Mouse (Mus musculus) kidney, embryonic 16.5 days (tissue): ENCODE data around the gene Fam78a. TPM values are rescaled to one million over a fixed set of nuclear protein-coding genes. Genes with fewer than 3 reads are reported as not detected.

Experiments used
- ATAC-seq: fragments of 200-750 bp; cut with Nextera tagmentation; 2 replicates; pipeline ENCODE4 v1.8.0; 2017; ENCODE audit warnings: moderate TSS enrichment; ENCODE audit not compliant: low FRiP score, low TSS enrichment
- H3K27ac ChIP-seq: fragments of 300-500 bp; sonication (generic); 2 replicates; pipeline ENCODE4 v1.5.1; 2014; ENCODE audit warnings: low read length
- H3K27me3 ChIP-seq: fragments of 300-500 bp; sonication (generic); 2 replicates; pipeline ENCODE4 v1.6.1; 2014; ENCODE audit warnings: low read length, control low read depth, mixed read lengths; ENCODE audit not compliant: insufficient read depth
- H3K36me3 ChIP-seq: fragments of 300-500 bp; sonication (generic); 2 replicates; pipeline ENCODE4 v1.6.1; 2014; ENCODE audit warnings: low read length, control low read depth, mixed read lengths; ENCODE audit not compliant: insufficient read depth
- H3K4me1 ChIP-seq: fragments of 300-500 bp; sonication (generic); 2 replicates; pipeline ENCODE4 v1.6.1; 2014; ENCODE audit warnings: low read length, control low read depth, mixed read lengths; ENCODE audit not compliant: insufficient read depth
- H3K4me2 ChIP-seq: fragments of 300-500 bp; sonication (generic); replicated peaks from 2 replicates; pipeline ENCODE4 v1.6.1; 2014; ENCODE audit warnings: low read depth, low read length
- H3K4me3 ChIP-seq: fragments of 300-500 bp; sonication (generic); 2 replicates; pipeline ENCODE4 v1.5.1; 2014; ENCODE audit warnings: mild to moderate bottlenecking, low read length
- H3K9ac ChIP-seq: fragments of 300-500 bp; sonication (generic); replicated peaks from 2 replicates; pipeline ENCODE4 v1.6.1; 2014; ENCODE audit warnings: low read length
- H3K9me3 ChIP-seq: fragments of 300-500 bp; sonication (generic); 2 replicates; pipeline ENCODE4 v1.6.1; 2016; ENCODE audit warnings: low read length, control low read depth
- WGBS: fragments of 180-500 bp; shearing (Covaris S2); extraction: QIAGEN DNeasy Blood & Tissue Kit; methylation state at CpG from one replicate; pipeline ENCODE4 v1.1.7; 2014; 5-methylcytosine and 5-hydroxymethylcytosine counted together
- polyA plus RNA-seq: library from polyadenylated mRNA; unstranded; fragments of >200 nt; fragmentation: Nextera tagmentation; extraction: Ambion mirVana; gene quantifications from 2 replicates; pipeline ENCODE4 v1.2.1, GENCODE M21; 2015

The Fam78a gene
- polyA plus RNA-seq, 1 experiment from 2014 or later = 1.8 TPM

DNA sequence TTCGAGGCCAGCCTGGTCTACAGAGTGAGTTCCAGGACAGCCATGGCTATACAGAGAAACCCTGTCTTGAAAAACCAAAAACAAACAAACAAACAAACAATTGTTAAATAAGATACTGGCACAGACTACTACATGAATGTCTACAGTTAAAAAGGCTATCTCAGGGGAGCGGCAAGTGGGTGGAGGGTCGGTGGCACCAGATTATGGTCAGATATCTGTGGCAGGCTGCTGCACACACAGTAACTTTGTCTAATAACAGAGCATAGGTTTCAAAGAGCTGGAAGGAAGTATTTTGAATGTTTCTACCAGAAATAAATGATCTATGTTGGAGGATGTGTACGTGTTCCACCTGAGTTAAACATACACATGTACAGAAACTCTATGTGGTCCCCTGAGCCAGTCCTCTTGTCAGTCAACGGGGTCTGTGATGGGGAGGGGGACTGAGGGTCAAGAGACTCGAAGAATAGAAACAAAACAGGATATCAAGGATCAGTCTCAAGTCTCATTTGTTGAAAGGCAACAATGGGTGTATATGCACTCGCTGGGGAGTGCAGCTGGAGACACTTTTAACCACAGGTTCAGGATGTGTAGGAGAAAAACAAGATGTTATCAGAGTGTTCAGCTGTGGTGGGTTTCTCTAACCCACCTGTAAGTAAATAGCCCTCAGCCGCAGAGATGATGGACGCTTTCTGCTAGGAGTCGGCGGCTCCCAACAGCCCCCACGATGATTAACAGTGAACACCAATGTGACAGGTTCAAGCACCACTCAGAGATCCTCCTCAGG, 22.7 kb downstream of the Fam78a start:
- no peak overlapping the region for H3K27ac ChIP-seq
- H3K27me3 ChIP-seq = no peaks in the 10 kb centered on the region
- H3K9ac ChIP-seq = no peak overlapping the region; the same call in 1 of the 2 replicates
- WGBS = 57% methylated on average over 12 of the region's 12 CpGs
- H3K4me1 ChIP-seq = no peaks in the 10 kb centered on the region
- H3K4me2 ChIP-seq = no peak overlapping the region
- no peaks in the 10 kb centered on the region for H3K36me3 ChIP-seq
- no peak for ATAC-seq
- no peak overlapping the region for H3K4me3 ChIP-seq
- H3K9me3 ChIP-seq = no peaks in the 10 kb centered on the region

DNA sequence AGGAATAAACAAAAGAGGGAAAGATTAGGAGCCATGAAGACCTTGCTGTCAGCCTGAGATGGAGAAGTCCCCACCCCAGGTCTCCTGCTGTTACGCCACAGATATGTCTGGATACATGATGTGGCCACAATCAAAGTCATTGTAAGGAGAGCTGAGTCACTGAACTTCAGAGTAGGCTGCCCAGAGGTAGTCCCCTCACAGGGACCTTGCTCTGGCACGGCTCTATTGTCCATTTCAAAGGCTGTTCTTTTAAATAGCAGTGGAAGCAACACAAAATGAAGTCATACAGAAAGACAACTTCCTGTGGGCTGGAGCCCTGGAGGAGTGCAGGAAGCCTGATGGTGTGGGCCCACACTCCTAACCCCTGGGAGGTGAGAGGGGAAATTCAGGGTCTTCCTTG, 23.5 kb downstream of the Fam78a start:
- 69% methylated on average over 2 of the region's 2 CpGs for WGBS

DNA sequence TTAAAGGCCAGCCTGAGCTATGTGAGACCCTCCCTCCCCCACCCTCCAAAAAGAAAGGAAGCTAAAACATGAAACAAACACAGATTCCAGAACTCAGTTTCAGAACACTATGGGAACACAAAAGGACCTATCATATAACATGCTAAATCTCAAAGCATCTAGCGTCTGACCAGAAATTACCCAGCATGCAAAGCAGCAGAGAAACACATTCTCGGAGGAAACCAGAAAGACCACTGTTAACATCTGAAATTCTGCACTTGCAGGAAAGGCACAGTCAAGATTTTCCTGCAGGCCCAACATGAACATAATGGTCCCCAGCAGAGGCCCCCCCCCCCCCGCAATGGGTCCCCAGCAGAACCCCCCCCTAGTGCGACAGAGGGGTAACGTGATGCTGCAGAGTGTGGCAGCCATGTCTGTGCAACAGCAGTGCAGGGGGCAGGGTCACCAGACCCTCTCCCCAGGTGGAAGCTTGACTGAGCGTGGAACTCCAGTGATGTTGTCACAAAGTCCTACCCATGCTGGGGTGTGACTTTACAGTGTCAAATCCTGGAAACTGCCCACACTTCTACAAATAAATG, 24.3 kb downstream of the Fam78a start:
- no peaks in the 10 kb centered on the region for H3K4me1 ChIP-seq
- 48% methylated on average over 6 of the region's 6 CpGs for WGBS
- no peaks in the 10 kb centered on the region for H3K27me3 ChIP-seq
- H3K4me3 ChIP-seq = no peak overlapping the region
- ATAC-seq = no peak
- no peak overlapping the region for H3K27ac ChIP-seq
- no peaks in the 10 kb centered on the region for H3K9me3 ChIP-seq
- no peak overlapping the region for H3K9ac ChIP-seq
- no peak overlapping the region for H3K4me2 ChIP-seq
- no peaks in the 10 kb centered on the region for H3K36me3 ChIP-seq

More for the DNA sequence above, 23.5 kb downstream of the Fam78a start:
- no peak overlapping the region for H3K9ac ChIP-seq
- H3K9me3 ChIP-seq = no peaks in the 10 kb centered on the region
- no peaks in the 10 kb centered on the region for H3K36me3 ChIP-seq
- no peak overlapping the region for H3K27ac ChIP-seq
- ATAC-seq = no peak
- H3K4me3 ChIP-seq = no peak overlapping the region
- H3K4me1 ChIP-seq = no peaks in the 10 kb centered on the region
- no peaks in the 10 kb centered on the region for H3K27me3 ChIP-seq
- no peak overlapping the region for H3K4me2 ChIP-seq

DNA sequence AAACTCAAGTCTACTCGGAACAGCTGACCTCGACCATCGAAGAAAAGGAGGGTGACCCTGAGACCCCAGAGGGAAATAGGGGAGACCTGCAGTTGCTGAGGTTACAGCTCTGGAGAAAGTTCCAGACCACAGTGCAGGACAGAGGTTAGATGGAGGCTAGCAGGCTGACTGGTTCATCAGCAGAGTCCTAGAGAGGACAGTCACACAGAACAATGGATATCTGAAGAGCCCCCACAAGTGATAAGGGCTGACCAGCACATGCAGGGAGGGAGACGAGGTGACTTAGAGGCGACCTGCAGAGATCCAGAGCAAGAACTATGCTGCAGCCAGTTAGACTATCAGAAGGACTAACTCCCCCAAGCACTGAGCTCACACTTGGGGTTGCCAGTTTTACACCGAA, 25.0 kb downstream of the Fam78a start:
- Histone ChIP-seq H3K4me3 (no peak overlapping the region), H3K36me3 (no peaks in the 10 kb centered on the region), H3K4me2 (no peak overlapping the region), H3K4me1 (no peaks in the 10 kb centered on the region), H3K9me3 (no peaks in the 10 kb centered on the region), H3K9ac (no peak overlapping the region), H3K27me3 (no peaks in the 10 kb centered on the region), H3K27ac (no peak overlapping the region)
- 72% methylated on average over 6 of the region's 6 CpGs for WGBS
- ATAC-seq = no peak

DNA sequence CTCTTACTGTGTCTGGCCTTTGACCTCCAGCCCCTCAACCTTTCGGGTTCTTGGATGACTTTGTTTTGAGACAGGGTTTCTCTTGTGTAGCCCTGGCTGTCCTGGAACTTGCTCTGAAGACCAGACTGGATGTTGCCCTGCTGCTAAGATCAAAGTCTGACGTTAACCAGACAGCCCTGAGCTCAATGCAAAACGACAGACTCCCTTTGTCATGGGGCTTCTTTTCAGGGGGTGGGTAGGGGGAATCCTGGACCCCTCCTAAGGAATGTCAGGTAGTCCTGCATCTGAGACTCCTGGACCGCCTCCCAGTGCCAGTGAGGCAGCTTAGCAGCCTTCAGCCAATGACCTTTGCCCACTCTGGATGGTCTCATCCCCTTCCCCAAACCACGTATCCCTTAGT, 25.9 kb downstream of the Fam78a start:
- ATAC-seq = no peak
- H3K4me2 ChIP-seq = no peak overlapping the region
- no peaks in the 10 kb centered on the region for H3K9me3 ChIP-seq
- H3K27ac ChIP-seq = no peak overlapping the region
- no peaks in the 10 kb centered on the region for H3K36me3 ChIP-seq
- WGBS = 36% methylated on average over 5 of the region's 5 CpGs
- H3K4me1 ChIP-seq = no peaks in the 10 kb centered on the region
- no peak overlapping the region for H3K4me3 ChIP-seq
- H3K9ac ChIP-seq = no peak overlapping the region
- H3K27me3 ChIP-seq = no peaks in the 10 kb centered on the region

DNA sequence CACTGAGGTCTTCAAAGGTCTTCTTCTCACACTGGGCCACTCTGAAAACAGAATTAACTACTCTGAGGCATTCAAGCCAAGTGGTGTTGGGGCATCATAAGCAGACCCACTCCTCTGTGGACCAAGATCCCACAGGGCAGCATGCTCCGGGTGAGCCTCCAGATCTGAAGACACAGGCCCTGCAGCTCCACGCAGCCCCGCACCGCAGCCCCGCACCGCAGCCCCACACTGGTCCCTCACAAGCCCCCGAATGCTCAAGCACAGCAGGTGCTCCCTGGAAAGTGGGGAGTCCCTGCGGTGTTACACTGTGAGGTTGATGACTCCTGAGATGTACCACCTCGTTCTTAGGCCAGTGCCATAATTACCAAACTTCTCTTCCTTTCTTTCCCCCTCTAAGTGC, 26.4 kb downstream of the Fam78a start:
- Histone ChIP-seq H3K4me2 (no peak overlapping the region), H3K27me3 (no peaks in the 10 kb centered on the region), H3K9me3 (no peaks in the 10 kb centered on the region), H3K4me1 (no peaks in the 10 kb centered on the region), H3K36me3 (no peaks in the 10 kb centered on the region), H3K27ac (no peak overlapping the region), H3K4me3 (no peak overlapping the region), H3K9ac (no peak overlapping the region)
- WGBS = 80% methylated on average over 9 of the region's 9 CpGs
- no peak for ATAC-seq

DNA sequence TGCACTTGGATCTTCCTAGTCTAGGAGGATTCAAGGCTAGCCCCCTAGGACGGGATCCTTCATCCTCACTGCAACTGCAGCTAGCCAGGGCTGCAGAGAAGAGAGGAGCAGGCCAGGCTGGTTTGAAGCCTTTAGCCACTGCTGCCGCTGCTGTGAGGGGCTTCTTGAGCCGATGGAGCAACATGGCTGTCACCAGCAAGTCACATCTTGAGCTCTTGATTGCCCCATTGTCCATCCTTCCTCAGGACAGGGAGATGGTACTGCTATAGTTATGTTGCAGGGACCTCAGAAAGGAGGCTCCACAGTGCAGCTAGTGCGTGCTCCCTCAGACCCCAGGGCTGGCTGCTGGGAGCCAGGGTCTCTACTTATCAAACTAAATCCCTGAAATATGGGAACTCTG, 26.9 kb downstream of the Fam78a start:
- Histone ChIP-seq H3K4me3 (no peak overlapping the region), H3K9me3 (no peaks in the 10 kb centered on the region), H3K36me3 (no peaks in the 10 kb centered on the region), H3K27me3 (no peaks in the 10 kb centered on the region), H3K9ac (no peak overlapping the region), H3K4me1 (no peaks in the 10 kb centered on the region), H3K4me2 (no peak overlapping the region), H3K27ac (no peak overlapping the region)
- 79% methylated on average over 4 of the region's 4 CpGs for WGBS
- no peak for ATAC-seq

DNA sequence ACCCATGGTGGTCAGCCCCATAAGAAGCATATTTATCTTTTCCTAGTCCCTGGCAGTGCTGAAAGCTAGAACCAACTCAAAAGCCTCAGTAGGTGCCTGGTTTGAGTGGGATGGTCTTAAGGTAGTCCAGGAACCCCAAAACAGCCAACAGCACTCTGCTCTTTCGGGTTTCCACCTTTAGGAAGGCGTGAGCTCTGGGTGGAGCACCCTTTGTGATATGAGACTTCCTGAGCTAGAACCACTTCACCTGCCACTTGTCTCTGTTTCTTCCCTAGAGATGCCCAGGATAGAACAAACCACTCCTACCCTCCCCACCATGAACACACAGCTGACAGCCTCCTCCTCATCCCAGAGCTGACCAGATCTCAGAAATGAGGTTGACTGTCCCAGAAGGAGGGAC, 27.3 kb downstream of the Fam78a start:
- H3K36me3 ChIP-seq = peaks cover 4% of the 10 kb centered on the region
- H3K4me2 ChIP-seq = no peak overlapping the region
- H3K9me3 ChIP-seq = no peaks in the 10 kb centered on the region
- no peaks in the 10 kb centered on the region for H3K4me1 ChIP-seq
- WGBS = 80% methylated on average over 2 of the region's 2 CpGs
- H3K27me3 ChIP-seq = no peaks in the 10 kb centered on the region
- H3K27ac ChIP-seq = no peak overlapping the region
- no peak for ATAC-seq
- no peak overlapping the region for H3K4me3 ChIP-seq
- no peak overlapping the region for H3K9ac ChIP-seq

DNA sequence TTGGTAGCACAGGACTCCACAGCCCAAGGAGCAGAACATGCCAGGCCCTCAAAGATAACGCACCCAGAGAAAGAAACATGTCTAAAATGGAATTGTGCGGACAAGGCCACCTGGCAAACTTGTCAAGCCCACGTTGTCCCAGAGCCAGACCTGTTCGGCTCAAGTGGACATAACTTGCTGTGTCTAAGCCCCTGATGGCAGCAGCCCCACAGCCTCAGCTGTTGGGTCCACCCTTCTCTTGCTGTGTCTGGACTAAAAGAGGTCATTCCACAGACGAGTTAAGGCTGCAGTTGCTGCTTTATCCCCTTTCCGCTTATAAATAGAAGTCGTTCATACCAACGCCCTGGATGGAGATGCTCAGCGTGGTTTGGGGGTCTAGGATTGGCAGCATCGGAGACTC, 28.1 kb downstream of the Fam78a start:
- no peaks in the 10 kb centered on the region for H3K4me1 ChIP-seq
- ATAC-seq = no peak
- H3K27ac ChIP-seq = no peak overlapping the region
- no peaks in the 10 kb centered on the region for H3K27me3 ChIP-seq
- no peak overlapping the region for H3K4me3 ChIP-seq
- no peak overlapping the region for H3K9ac ChIP-seq
- H3K4me2 ChIP-seq = no peak overlapping the region
- WGBS = 89% methylated on average over 10 of the region's 10 CpGs
- no peaks in the 10 kb centered on the region for H3K9me3 ChIP-seq
- H3K36me3 ChIP-seq = peaks cover 12% of the 10 kb centered on the region

DNA sequence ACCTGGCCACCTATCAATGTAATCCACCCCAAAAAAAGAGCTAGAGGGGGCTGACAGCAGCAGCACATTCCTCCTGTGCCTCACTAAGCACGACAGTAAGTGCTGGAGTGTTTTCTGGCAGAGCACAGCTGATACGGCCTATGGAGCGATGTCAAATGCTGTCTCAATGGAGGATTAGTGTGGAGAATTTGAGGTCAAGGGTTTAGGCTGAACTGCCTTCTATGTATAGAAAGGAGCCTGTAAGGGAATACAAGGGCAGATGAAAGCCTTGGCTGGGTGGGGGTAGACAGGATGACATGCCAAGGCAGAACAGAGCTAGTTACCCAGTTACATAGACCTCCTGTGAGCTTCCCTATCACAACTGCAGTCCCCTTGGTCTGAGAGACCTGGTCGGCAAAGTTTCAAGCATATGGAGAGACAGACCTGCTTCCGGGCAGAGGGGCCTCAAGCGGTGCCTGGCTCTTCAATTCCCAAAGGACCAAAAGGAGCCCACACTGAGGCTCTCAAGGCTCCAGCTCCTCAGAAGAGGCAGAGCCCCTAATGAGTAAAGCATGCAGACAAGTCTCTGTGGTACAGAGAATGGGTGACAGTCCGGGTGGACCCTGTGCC, 29.2 kb downstream of the Fam78a start:
- no peak for ATAC-seq
- 73% methylated on average over 7 of the region's 7 CpGs for WGBS

More for the DNA sequence above, 29.2 kb downstream of the Fam78a start:
- Histone ChIP-seq H3K36me3 (peaks cover 21% of the 10 kb centered on the region), H3K9me3 (no peaks in the 10 kb centered on the region), H3K4me2 (no peak overlapping the region), H3K9ac (no peak overlapping the region), H3K27ac (no peak overlapping the region), H3K27me3 (no peaks in the 10 kb centered on the region), H3K4me3 (no peak overlapping the region), H3K4me1 (no peaks in the 10 kb centered on the region)
